Mouse (Mus musculus) heart, embryonic 12.5 days (tissue): ENCODE data around the gene Casp7. TPM values are rescaled to one million over a fixed set of nuclear protein-coding genes. Genes with fewer than 3 reads are reported as not detected.
"Not testable (repeated sequence)": the region's sequence is repeated elsewhere in the genome, so short reads cannot be mapped to it uniquely, and the experiment has no call there.

Source experiments
- ATAC-seq: fragments of 200-750 bp; cut with Nextera tagmentation; 2 replicates; pipeline ENCODE4 v1.8.0; 2017; ENCODE audit warnings: moderate TSS enrichment, moderate library complexity; ENCODE audit not compliant: insufficient number of reproducible peaks, low FRiP score
- H3K27ac ChIP-seq: fragments of 300-500 bp; sonication (generic); 2 replicates; pipeline ENCODE4 v1.5.1; 2016; ENCODE audit warnings: mild to moderate bottlenecking, moderate library complexity; ENCODE audit not compliant: poor library complexity, severe bottlenecking
- H3K27me3 ChIP-seq: fragments of 300-500 bp; sonication (generic); replicated peaks from 2 replicates; pipeline ENCODE4 v1.6.1; 2016; ENCODE audit warnings: mild to moderate bottlenecking, moderate library complexity
- H3K36me3 ChIP-seq: fragments of 300-500 bp; sonication (generic); 2 replicates; pipeline ENCODE4 v1.6.1; 2016; ENCODE audit warnings: mild to moderate bottlenecking, moderate library complexity
- H3K4me1 ChIP-seq: fragments of 300-500 bp; sonication (generic); replicated peaks from 2 replicates; pipeline ENCODE4 v1.6.1; 2016; ENCODE audit warnings: mild to moderate bottlenecking
- H3K4me2 ChIP-seq: fragments of 300-500 bp; sonication (generic); 2 replicates; pipeline ENCODE4 v1.6.1; 2016; ENCODE audit warnings: mild to moderate bottlenecking, moderate library complexity
- H3K4me3 ChIP-seq: fragments of 300-500 bp; sonication (generic); 2 replicates; pipeline ENCODE4 v1.5.1; 2016; ENCODE audit warnings: mild to moderate bottlenecking
- H3K9ac ChIP-seq: fragments of 300-500 bp; sonication (generic); 2 replicates; pipeline ENCODE4 v1.6.1; 2016; ENCODE audit warnings: mild to moderate bottlenecking, moderate library complexity
- H3K9me3 ChIP-seq: fragments of 300-500 bp; sonication (generic); replicated peaks from 2 replicates; pipeline ENCODE4 v1.6.1; 2016; ENCODE audit warnings: mild to moderate bottlenecking, moderate library complexity
- WGBS: fragments of 180-500 bp; shearing (Covaris S2); methylation state at CpG from one replicate; pipeline ENCODE4 v1.1.7; 2016; 5-methylcytosine and 5-hydroxymethylcytosine counted together
- polyA plus RNA-seq: library from polyadenylated mRNA; unstranded; fragments of >200 nt; fragmentation: Nextera tagmentation; extraction: Ambion mirVana; gene quantifications from 2 replicates; pipeline ENCODE4 v1.2.1, GENCODE M21; 2016

Casp7 gene
- polyA plus RNA-seq, 1 experiment from 2014 or later = 33.9 TPM

- Histone ChIP-seq H3K9me3 (no peaks in the 10 kb centered on the region), H3K27ac (no peak overlapping the region), H3K4me2 (peak overlapping the region; percentile 90; the same call in 1 of the 2 replicates), H3K27me3 (peaks cover 4% of the 10 kb centered on the region; the same call in 1 of the 2 replicates), H3K9ac (no peak overlapping the region), H3K36me3 (peaks cover 8% of the 10 kb centered on the region; the same call in 1 of the 2 replicates), H3K4me3 (no peak overlapping the region), H3K4me1 (peaks cover 26% of the 10 kb centered on the region)
- ATAC-seq = no peak
Measured at GRCm38 (mm10) chr19:56398528-56398795, 1.5 kb downstream of the Casp7 start.

GRCm38 (mm10) chr19:56400200-56400599, 3.3 kb downstream of the Casp7 start:
- H3K4me2 ChIP-seq = no peak overlapping the region
- no peak for ATAC-seq

DNA sequence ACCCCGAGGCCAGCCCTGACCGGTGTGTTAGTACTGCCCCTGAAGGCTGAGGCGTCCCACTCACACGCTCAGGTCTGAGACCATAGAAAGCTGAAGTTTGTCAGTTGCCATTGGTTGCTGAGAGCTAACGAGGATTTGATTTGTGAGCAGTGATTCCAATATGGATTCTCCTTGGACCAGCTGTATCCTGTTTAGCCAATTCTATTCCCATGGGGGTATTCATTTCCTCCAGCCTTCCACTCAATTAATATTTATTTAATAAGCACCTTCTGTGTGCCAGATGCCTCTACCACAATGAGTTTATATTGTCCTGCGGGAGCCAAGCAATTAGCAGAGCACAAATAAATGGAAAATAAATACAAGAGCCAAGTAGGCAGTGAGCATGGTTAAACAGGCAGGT, 4.9 kb downstream of the Casp7 start:
- H3K27ac ChIP-seq = no peak overlapping the region
- WGBS = 87% methylated on average over 6 of the region's 6 CpGs
- peaks cover 34% of the 10 kb centered on the region for H3K36me3 ChIP-seq
- ATAC-seq = no peak
- H3K27me3 ChIP-seq = no peaks in the 10 kb centered on the region
- no peaks in the 10 kb centered on the region for H3K9me3 ChIP-seq
- no peak overlapping the region for H3K9ac ChIP-seq
- no peak overlapping the region for H3K4me2 ChIP-seq
- H3K4me1 ChIP-seq = peaks cover 14% of the 10 kb centered on the region
- no peak overlapping the region for H3K4me3 ChIP-seq

More at GRCm38 (mm10) chr19:56400200-56400599, 3.3 kb downstream of the Casp7 start:
- Histone ChIP-seq H3K36me3 (peaks cover 20% of the 10 kb centered on the region), H3K9me3 (no peaks in the 10 kb centered on the region), H3K27ac (no peak overlapping the region), H3K4me3 (no peak overlapping the region), H3K27me3 (peaks cover 4% of the 10 kb centered on the region; the same call in 1 of the 2 replicates), H3K9ac (no peak overlapping the region), H3K4me1 (peaks cover 22% of the 10 kb centered on the region)
- 47% methylated on average over 14 of the region's 14 CpGs for WGBS

GRCm38 (mm10) chr19:56405824-56406223, 8.9 kb downstream of the Casp7 start:
- WGBS = 95% methylated on average over 4 of the region's 4 CpGs
- H3K36me3 ChIP-seq = peaks cover 56% of the 10 kb centered on the region

DNA sequence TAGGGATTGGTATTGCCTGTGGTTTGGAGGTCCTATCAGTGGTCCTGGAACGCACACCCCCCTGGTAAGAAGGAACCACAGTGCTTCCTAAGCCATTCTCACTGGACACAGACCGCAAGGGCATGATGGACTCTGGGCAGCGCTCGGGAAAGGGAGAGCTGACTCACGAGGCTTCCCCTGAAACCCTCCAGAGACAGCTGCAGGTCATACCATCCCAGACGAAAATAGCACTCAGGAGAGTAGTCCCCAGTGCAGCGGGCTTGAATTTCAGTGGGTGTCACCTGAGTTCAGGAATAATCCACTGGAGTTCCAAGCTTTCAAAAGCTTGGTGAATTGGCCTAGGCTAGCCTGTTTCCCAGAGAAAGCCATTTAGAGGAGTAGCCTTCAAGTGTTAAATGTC, 9.7 kb downstream of the Casp7 start:
- Histone ChIP-seq H3K4me1 (no peaks in the 10 kb centered on the region; the same call in 1 of the 2 replicates), H3K4me2 (no peak overlapping the region), H3K27ac (no peak overlapping the region), H3K4me3 (no peak overlapping the region), H3K9me3 (0 out of 2 replicates have a peak, but pooled peaks cover 3% of the 10 kb centered on the region), H3K27me3 (no peaks in the 10 kb centered on the region), H3K36me3 (peaks cover 53% of the 10 kb centered on the region), H3K9ac (no peak overlapping the region)
- WGBS = 64% methylated on average over 7 of the region's 7 CpGs
- ATAC-seq = no peak

More at GRCm38 (mm10) chr19:56405824-56406223, 8.9 kb downstream of the Casp7 start:
- no peak overlapping the region for H3K4me2 ChIP-seq
- H3K9ac ChIP-seq = no peak overlapping the region
- H3K4me3 ChIP-seq = no peak overlapping the region
- no peaks in the 10 kb centered on the region for H3K27me3 ChIP-seq
- no peaks in the 10 kb centered on the region; the same call in 1 of the 2 replicates for H3K4me1 ChIP-seq
- no peak overlapping the region for H3K27ac ChIP-seq
- 0 out of 2 replicates have a peak, but pooled peaks cover 3% of the 10 kb centered on the region for H3K9me3 ChIP-seq
- ATAC-seq = no peak

- not testable (repeated sequence) for ATAC-seq, H3K27ac ChIP-seq, H3K4me3 ChIP-seq, H3K9ac ChIP-seq, H3K27me3 ChIP-seq, H3K4me2 ChIP-seq, H3K9me3 ChIP-seq, H3K4me1 ChIP-seq
- WGBS = 87% methylated on average over 4 of the region's 4 CpGs
- H3K36me3 ChIP-seq = peaks cover 44% of the 10 kb centered on the region
Measured at GRCm38 (mm10) chr19:56409884-56410283, 13.0 kb downstream of the Casp7 start.

DNA sequence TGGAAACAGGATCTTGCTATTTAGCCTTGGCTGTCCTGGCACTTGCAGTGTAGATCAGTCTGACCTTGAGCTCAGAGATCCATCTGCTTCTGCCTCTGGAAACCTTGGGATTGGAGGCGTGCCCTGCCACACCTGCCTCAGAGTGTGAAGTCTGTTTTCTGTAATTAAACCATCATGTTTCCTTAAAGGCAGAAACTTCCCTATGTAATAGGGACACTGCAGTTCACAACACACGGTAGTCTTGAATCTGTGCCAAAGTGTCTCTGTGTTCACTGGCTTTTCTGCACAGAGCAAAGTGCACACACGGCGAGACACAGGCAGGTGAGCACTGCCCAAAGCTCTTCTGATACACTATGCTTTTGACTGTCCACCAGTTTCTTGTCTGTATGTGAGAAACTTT, 21.5 kb downstream of the Casp7 start:
- no peaks in the 10 kb centered on the region for H3K4me1 ChIP-seq
- H3K27me3 ChIP-seq = no peaks in the 10 kb centered on the region
- H3K9ac ChIP-seq = no peak overlapping the region
- WGBS = 85% methylated on average over 4 of the region's 4 CpGs
- H3K4me3 ChIP-seq = no peak overlapping the region
- no peaks in the 10 kb centered on the region for H3K9me3 ChIP-seq
- H3K27ac ChIP-seq = no peak overlapping the region
- H3K4me2 ChIP-seq = no peak overlapping the region
- ATAC-seq = no peak
- H3K36me3 ChIP-seq = peaks cover 8% of the 10 kb centered on the region

GRCm38 (mm10) chr19:56419452-56419851, 22.5 kb downstream of the Casp7 start:
- Histone ChIP-seq H3K27me3 (no peaks in the 10 kb centered on the region), H3K4me3 (no peak overlapping the region)
- no peak for ATAC-seq

GRCm38 (mm10) chr19:56420345-56420744, 23.4 kb downstream of the Casp7 start:
- Histone ChIP-seq H3K27ac (no peak overlapping the region), H3K9me3 (no peaks in the 10 kb centered on the region), H3K36me3 (peaks cover 13% of the 10 kb centered on the region), H3K4me3 (no peak overlapping the region), H3K9ac (no peak overlapping the region), H3K4me2 (no peak overlapping the region), H3K27me3 (no peaks in the 10 kb centered on the region), H3K4me1 (peaks cover 3% of the 10 kb centered on the region)
- WGBS = 82% methylated on average over 3 of the region's 3 CpGs
- ATAC-seq = no peak

More at GRCm38 (mm10) chr19:56419452-56419851, 22.5 kb downstream of the Casp7 start:
- Histone ChIP-seq H3K27ac (no peak overlapping the region), H3K9me3 (no peaks in the 10 kb centered on the region), H3K36me3 (peaks cover 12% of the 10 kb centered on the region), H3K4me2 (no peak overlapping the region), H3K4me1 (no peaks in the 10 kb centered on the region), H3K9ac (no peak overlapping the region)
- WGBS = 65% methylated on average over 9 of the region's 9 CpGs

DNA sequence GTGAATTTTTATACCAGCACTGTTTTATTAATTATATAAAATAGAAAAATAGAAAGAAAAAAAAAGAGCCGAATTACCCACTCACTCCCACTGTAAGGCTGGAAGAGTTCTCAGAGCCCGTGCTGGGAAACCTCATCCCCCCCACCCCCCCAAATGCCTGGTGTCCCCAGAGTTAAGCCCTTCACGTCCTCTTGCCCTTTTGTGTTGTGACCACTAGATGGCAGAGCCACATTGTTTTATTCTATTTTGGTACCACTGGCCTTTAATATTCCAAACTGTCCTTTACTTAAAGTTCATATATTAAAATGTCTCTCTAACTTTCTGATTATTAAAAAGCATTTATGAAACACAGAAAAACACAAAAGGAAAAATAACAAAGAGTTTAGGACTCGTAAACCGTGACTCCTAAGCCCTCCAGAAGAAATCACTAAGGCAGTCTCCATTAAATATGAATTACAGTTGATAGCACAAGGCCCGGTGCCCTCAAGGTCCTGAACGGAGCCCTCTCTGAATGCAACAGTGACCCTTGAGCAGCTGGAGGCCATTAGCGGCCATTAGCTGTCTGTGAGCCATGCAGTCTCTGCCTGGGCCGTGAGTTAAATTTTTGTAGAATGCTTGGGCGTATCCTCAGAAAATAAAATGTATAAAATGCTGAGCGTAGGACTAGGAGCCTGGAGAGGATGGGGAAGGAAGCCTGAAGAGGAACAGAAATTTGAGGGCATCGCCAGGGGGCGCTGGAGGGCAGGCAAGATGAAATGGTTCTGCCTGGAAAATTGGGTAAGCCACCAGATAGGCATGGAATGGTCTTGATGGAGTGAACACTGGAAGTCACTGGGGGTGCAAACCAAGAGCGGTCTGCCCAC, 25.8 kb downstream of the Casp7 start:
- 0 out of 2 replicates have a peak, but pooled peaks cover 5% of the 10 kb centered on the region for H3K36me3 ChIP-seq

GRCm38 (mm10) chr19:56423370-56423769, 26.4 kb downstream of the Casp7 start:
- Histone ChIP-seq H3K4me2 (no peak overlapping the region), H3K27ac (no peak overlapping the region), H3K27me3 (no peaks in the 10 kb centered on the region), H3K9ac (no peak overlapping the region), H3K4me1 (peaks cover 16% of the 10 kb centered on the region), H3K36me3 (0 out of 2 replicates have a peak, but pooled peaks cover 5% of the 10 kb centered on the region), H3K9me3 (no peaks in the 10 kb centered on the region), H3K4me3 (no peak overlapping the region)
- WGBS = 73% methylated on average over 12 of the region's 12 CpGs
- no peak for ATAC-seq

More for the DNA sequence above, 25.8 kb downstream of the Casp7 start:
- H3K4me2 ChIP-seq = no peak overlapping the region
- no peak overlapping the region for H3K27ac ChIP-seq
- no peak for ATAC-seq
- WGBS = 44% methylated on average over 14 of the region's 14 CpGs
- H3K9ac ChIP-seq = no peak overlapping the region
- H3K9me3 ChIP-seq = no peaks in the 10 kb centered on the region
- no peaks in the 10 kb centered on the region for H3K27me3 ChIP-seq
- peaks cover 16% of the 10 kb centered on the region for H3K4me1 ChIP-seq
- H3K4me3 ChIP-seq = no peak overlapping the region
